In genomic region chr7:141429840-141430584, GRCm38 (mm10) we compare ENCODE assay signal across 9 mouse cellular contexts. TPM values are rescaled to one million over a fixed set of nuclear protein-coding genes. Genes with fewer than 3 reads are reported as not detected.
DNase-seq lines count a peak whose midpoint lies in the region; ATAC-seq and TF ChIP-seq lines count a peak whose summit lies in the region.
"Had no signal": no experiment of that assay in that cellular context is flagged by ENCODE, and none has a peak within 500 bp of the region (broad histone marks: within the 10 kb centered on the region; RNA-seq: fewer than 3 reads in every experiment).

No protein-coding gene starts in this region.

- no peak for TF ChIP-seq POLR2A in thymus, adult 2 months (IDR thresholded peaks at IDR 0.05; ENCODE audit: control insufficient read depth, extremely low read depth, insufficient read depth, low read length, poor library complexity)

- no peak overlapping the region for H3K4me2 ChIP-seq in liver, embryonic 13.5 days
- peak overlapping the region; percentile 54 for H3K4me2 ChIP-seq in hindbrain, embryonic 11.5 days (replicated peaks; ENCODE audit: low read depth, low read length)
- peak overlapping the region; percentile 85 for H3K4me2 ChIP-seq in midbrain, postnatal 0 days (ENCODE audit: low read depth, low read length, poor library complexity, severe bottlenecking)

- H3K27me3 ChIP-seq in liver, embryonic 13.5 days = peaks cover 3% of the 10 kb centered on the region; the same call in 1 of the 2 replicates
- H3K27me3 ChIP-seq in hindbrain, embryonic 11.5 days (ENCODE audit: control insufficient read depth, insufficient read depth, low read length) = no peaks in the 10 kb centered on the region
- no peaks in the 10 kb centered on the region for H3K27me3 ChIP-seq in midbrain, postnatal 0 days (ENCODE audit: insufficient read depth, low read length)
- H3K27me3 ChIP-seq in thymus, adult 2 months (ENCODE audit: control insufficient read depth, insufficient read depth, low read length) = no peaks in the 10 kb centered on the region
- H3K27me3 ChIP-seq: embryonic facial prominence, embryonic 15.5 days had no signal

- 0 out of 2 replicates have a peak overlapping the region, but pooled peaks have one; percentile 3 for H3K9ac ChIP-seq in liver, embryonic 13.5 days
- H3K9ac ChIP-seq in hindbrain, embryonic 11.5 days (ENCODE audit: low read depth, low read length) = no peak overlapping the region
- H3K9ac ChIP-seq in midbrain, postnatal 0 days (replicated peaks; ENCODE audit: low read length, poor library complexity, severe bottlenecking) = no peak overlapping the region
- H3K9ac ChIP-seq: embryonic facial prominence, embryonic 15.5 days had no signal

- ATAC-seq in liver, embryonic 13.5 days (ENCODE audit: low read depth) = 0 out of 2 replicates have a peak, but pooled peaks have one; percentile 11
- ATAC-seq in hindbrain, embryonic 11.5 days (ENCODE audit: low FRiP score) = no peak
- peak; percentile 18; the same call in 1 of the 2 replicates for ATAC-seq in midbrain, postnatal 0 days (ENCODE audit: low FRiP score)

- TF ChIP-seq CTCF in midbrain, postnatal 0 days (IDR thresholded peaks at IDR 0.05) = no peak
- TF ChIP-seq CTCF in thymus, adult 2 months (IDR thresholded peaks at IDR 0.05; ENCODE audit: borderline replicate concordance, control insufficient read depth, extremely low read depth, insufficient read depth, low read length, poor library complexity) = no peak

- H3K9me3 ChIP-seq in liver, embryonic 13.5 days (replicated peaks) = no peaks in the 10 kb centered on the region
- no peaks in the 10 kb centered on the region for H3K9me3 ChIP-seq in hindbrain, embryonic 11.5 days (ENCODE audit: control insufficient read depth, low read length)
- no peaks in the 10 kb centered on the region for H3K9me3 ChIP-seq in midbrain, postnatal 0 days (ENCODE audit: low read length)
- H3K9me3 ChIP-seq: embryonic facial prominence, embryonic 15.5 days had no signal

- peaks cover 62% of the 10 kb centered on the region for H3K4me1 ChIP-seq in liver, embryonic 13.5 days (replicated peaks)
- H3K4me1 ChIP-seq in hindbrain, embryonic 11.5 days (replicated peaks; ENCODE audit: control insufficient read depth, insufficient read depth, low read length) = peaks cover 14% of the 10 kb centered on the region
- peaks cover 21% of the 10 kb centered on the region for H3K4me1 ChIP-seq in midbrain, postnatal 0 days (ENCODE audit: insufficient read depth, low read length)
- H3K4me1 ChIP-seq in thymus, adult 2 months (replicated peaks; ENCODE audit: control insufficient read depth, insufficient read depth, low read length) = peaks cover 27% of the 10 kb centered on the region

- DNase-seq in adrenal gland, postnatal 10 days = peak; percentile 68
- no peak for DNase-seq in adrenal gland, adult 8-10 months
- DNase-seq in liver, embryonic 13.5 days = no peak
- DNase-seq in liver = no peak
- no peak for DNase-seq in hindbrain, embryonic 11.5 days (ENCODE audit: low spot score)
- DNase-seq in midbrain, postnatal 0 days (ENCODE audit: low spot score) = no peak
- DNase-seq in thymus, adult 2 months = no peak
- no peak for DNase-seq in layer of hippocampus, adult 11-12 months (ENCODE audit: low spot score)

- 60% methylated on average over 9 of the region's 9 CpGs for WGBS in liver, embryonic 13.5 days (ENCODE audit: insufficient replicate concordance)
- 60% methylated on average over 9 of the region's 9 CpGs for WGBS in hindbrain, embryonic 11.5 days
- WGBS in midbrain, postnatal 0 days = 64% methylated on average over 9 of the region's 9 CpGs
- WGBS in thymus, adult 2 months = 95% methylated on average over 9 of the region's 9 CpGs

- H3K4me3 ChIP-seq in liver, embryonic 13.5 days (replicated peaks) = no peak overlapping the region
- no peak overlapping the region for H3K4me3 ChIP-seq in hindbrain, embryonic 11.5 days (ENCODE audit: low read depth, low read length)
- peak overlapping the region; percentile 57 for H3K4me3 ChIP-seq in midbrain, postnatal 0 days (ENCODE audit: low read depth, low read length)
- H3K4me3 ChIP-seq in thymus, adult 2 months (ENCODE audit: control insufficient read depth, insufficient read depth, low read length) = no peak overlapping the region

- H3K36me3 ChIP-seq in liver, embryonic 13.5 days = peaks cover 40% of the 10 kb centered on the region
- H3K36me3 ChIP-seq in hindbrain, embryonic 11.5 days (ENCODE audit: control insufficient read depth, insufficient read depth, low read length) = 0 out of 2 replicates have a peak, but pooled peaks cover 5% of the 10 kb centered on the region
- peaks cover 42% of the 10 kb centered on the region for H3K36me3 ChIP-seq in midbrain, postnatal 0 days (ENCODE audit: insufficient read depth, low read length)
- H3K36me3 ChIP-seq in thymus, adult 2 months (ENCODE audit: control insufficient read depth, insufficient read depth, low read length) = no peaks in the 10 kb centered on the region

- H3K27ac ChIP-seq in liver, embryonic 13.5 days = peak overlapping the region; percentile 12; the same call in 1 of the 2 replicates
- no peak overlapping the region for H3K27ac ChIP-seq in hindbrain, embryonic 11.5 days (ENCODE audit: low read depth, low read length)
- H3K27ac ChIP-seq in midbrain, postnatal 0 days (ENCODE audit: low read depth, low read length) = peak overlapping the region; percentile 81; the same call in 1 of the 2 replicates
- H3K27ac ChIP-seq in thymus, adult 2 months (ENCODE audit: control insufficient read depth, insufficient read depth, low read length) = no peak overlapping the region
- H3K27ac ChIP-seq: embryonic facial prominence, embryonic 15.5 days had no signal

RNA-seq across cellular contexts. Expression of gene Cend1, which starts 0.7 kb away (rescaled TPM):
- total RNA-seq in adrenal gland, postnatal 10 days (2021) = 1 to 10 TPM; 2.5 to 6.4 TPM
- total RNA-seq in adrenal gland, adult 8-10 months (2022) = 1 to 10 TPM; 1.5 to 2.6 (median 2.1) TPM
- 0.10 and 0.14 TPM in 2 replicates for polyA plus RNA-seq in liver, embryonic 13.5 days (2015; fragmentation: Nextera tagmentation; extraction: Ambion mirVana)
- 6.8 and 7.2 TPM in 2 replicates for polyA plus RNA-seq in hindbrain, embryonic 11.5 days (2014; fragmentation: Nextera tagmentation; extraction: Ambion mirVana)
- total RNA-seq in midbrain, postnatal 0 days (2014; rRNA removed) = 167 and 195 TPM in 2 replicates
- polyA plus RNA-seq in midbrain, postnatal 0 days (2015; fragmentation: Nextera tagmentation; extraction: Ambion mirVana) = 194 and 233 TPM in 2 replicates
- polyA plus RNA-seq in thymus, adult 2 months (2012; rRNA removed) = 0.43 and 0.63 TPM in 2 replicates

RNA-seq across cellular contexts. Expression of gene Slc25a22, which starts 7.7 kb away (rescaled TPM):
- total RNA-seq in adrenal gland, postnatal 10 days (2021) = 10 to 100 TPM; 60.2 to 74.3 TPM
- 100 to 1,000 TPM in 3 of 4 experiments, 10 to 100 TPM in 1; 86.7 to 109 (median 104) TPM for total RNA-seq in adrenal gland, adult 8-10 months (2022)
- polyA plus RNA-seq in liver, embryonic 13.5 days (2015; fragmentation: Nextera tagmentation; extraction: Ambion mirVana) = 16.6 and 20.4 TPM in 2 replicates
- polyA plus RNA-seq in hindbrain, embryonic 11.5 days (2014; fragmentation: Nextera tagmentation; extraction: Ambion mirVana) = 33.9 and 36.6 TPM in 2 replicates
- total RNA-seq in midbrain, postnatal 0 days (2014; rRNA removed) = 148 and 152 TPM in 2 replicates
- polyA plus RNA-seq in midbrain, postnatal 0 days (2015; fragmentation: Nextera tagmentation; extraction: Ambion mirVana) = 118 and 121 TPM in 2 replicates
- 114 and 128 TPM in 2 replicates for polyA plus RNA-seq in thymus, adult 2 months (2012; rRNA removed)

RNA-seq across cellular contexts. Expression of gene Pidd1, which starts 13.8 kb away (rescaled TPM):
- 1 to 10 TPM; 2.4 to 7.3 TPM for total RNA-seq in adrenal gland, postnatal 10 days (2021)
- total RNA-seq in adrenal gland, adult 8-10 months (2022) = 1 to 10 TPM; 1.0 to 2.3 (median 1.4) TPM
- 10.9 and 11.4 TPM in 2 replicates for polyA plus RNA-seq in liver, embryonic 13.5 days (2015; fragmentation: Nextera tagmentation; extraction: Ambion mirVana)
- 8.3 and 8.6 TPM in 2 replicates for polyA plus RNA-seq in hindbrain, embryonic 11.5 days (2014; fragmentation: Nextera tagmentation; extraction: Ambion mirVana)
- 1.4 and 1.6 TPM in 2 replicates for total RNA-seq in midbrain, postnatal 0 days (2014; rRNA removed)
- polyA plus RNA-seq in midbrain, postnatal 0 days (2015; fragmentation: Nextera tagmentation; extraction: Ambion mirVana) = 1.1 and 1.3 TPM in 2 replicates
- 109 and 133 TPM in 2 replicates for polyA plus RNA-seq in thymus, adult 2 months (2012; rRNA removed)

RNA-seq across cellular contexts. Expression of gene Gatd1, which starts 16.1 kb away (rescaled TPM):
- total RNA-seq in adrenal gland, postnatal 10 days (2021) = 10 to 100 TPM; 26.2 to 39.2 TPM
- 10 to 100 TPM; 38.9 to 52.2 (median 47.6) TPM for total RNA-seq in adrenal gland, adult 8-10 months (2022)
- polyA plus RNA-seq in liver, embryonic 13.5 days (2015; fragmentation: Nextera tagmentation; extraction: Ambion mirVana) = 18.1 and 18.3 TPM in 2 replicates
- 43.3 and 48.1 TPM in 2 replicates for polyA plus RNA-seq in hindbrain, embryonic 11.5 days (2014; fragmentation: Nextera tagmentation; extraction: Ambion mirVana)
- 72.0 and 72.9 TPM in 2 replicates for total RNA-seq in midbrain, postnatal 0 days (2014; rRNA removed)
- 47.7 and 48.9 TPM in 2 replicates for polyA plus RNA-seq in midbrain, postnatal 0 days (2015; fragmentation: Nextera tagmentation; extraction: Ambion mirVana)
- polyA plus RNA-seq in thymus, adult 2 months (2012; rRNA removed) = 98.1 and 104 TPM in 2 replicates

RNA-seq across cellular contexts. Expression of gene Rplp2, which starts 17.2 kb away (rescaled TPM):
- total RNA-seq in adrenal gland, postnatal 10 days (2021) = 1,000 to 10,000 TPM; 1,282 to 1,421 TPM
- 1,000 to 10,000 TPM in 3 of 4 experiments, 100 to 1,000 TPM in 1; 998 to 1,129 (median 1,024) TPM for total RNA-seq in adrenal gland, adult 8-10 months (2022)
- polyA plus RNA-seq in liver, embryonic 13.5 days (2015; fragmentation: Nextera tagmentation; extraction: Ambion mirVana) = 1,223 and 1,240 TPM in 2 replicates
- 870 and 939 TPM in 2 replicates for polyA plus RNA-seq in hindbrain, embryonic 11.5 days (2014; fragmentation: Nextera tagmentation; extraction: Ambion mirVana)
- total RNA-seq in midbrain, postnatal 0 days (2014; rRNA removed) = 180 and 197 TPM in 2 replicates
- 761 and 852 TPM in 2 replicates for polyA plus RNA-seq in midbrain, postnatal 0 days (2015; fragmentation: Nextera tagmentation; extraction: Ambion mirVana)
- polyA plus RNA-seq in thymus, adult 2 months (2012; rRNA removed) = 674 and 750 TPM in 2 replicates

Comparison
In these comparisons a context has a peak if more than half of its experiments do, and no peak if none do; other contexts are left out.
1. H3K27ac ChIP-seq: peak in liver, embryonic 13.5 days (single experiment) and midbrain, postnatal 0 days (single experiment); none in hindbrain, embryonic 11.5 days (single experiment) and thymus, adult 2 months (single experiment).
2. RNA of gene Cend1, which starts 0.7 kb away (polyA plus RNA-seq): 194 to 233 TPM in midbrain, postnatal 0 days; 6.8 to 7.2 TPM in hindbrain, embryonic 11.5 days, 0.43 to 0.63 TPM in thymus, adult 2 months and 0.10 to 0.14 TPM in liver, embryonic 13.5 days; every median in the first group is over 10 times any median in the second.